Mouse (Mus musculus): Measurements from ENCODE around the gene Vps13d.

Vps13d gene

DNA sequence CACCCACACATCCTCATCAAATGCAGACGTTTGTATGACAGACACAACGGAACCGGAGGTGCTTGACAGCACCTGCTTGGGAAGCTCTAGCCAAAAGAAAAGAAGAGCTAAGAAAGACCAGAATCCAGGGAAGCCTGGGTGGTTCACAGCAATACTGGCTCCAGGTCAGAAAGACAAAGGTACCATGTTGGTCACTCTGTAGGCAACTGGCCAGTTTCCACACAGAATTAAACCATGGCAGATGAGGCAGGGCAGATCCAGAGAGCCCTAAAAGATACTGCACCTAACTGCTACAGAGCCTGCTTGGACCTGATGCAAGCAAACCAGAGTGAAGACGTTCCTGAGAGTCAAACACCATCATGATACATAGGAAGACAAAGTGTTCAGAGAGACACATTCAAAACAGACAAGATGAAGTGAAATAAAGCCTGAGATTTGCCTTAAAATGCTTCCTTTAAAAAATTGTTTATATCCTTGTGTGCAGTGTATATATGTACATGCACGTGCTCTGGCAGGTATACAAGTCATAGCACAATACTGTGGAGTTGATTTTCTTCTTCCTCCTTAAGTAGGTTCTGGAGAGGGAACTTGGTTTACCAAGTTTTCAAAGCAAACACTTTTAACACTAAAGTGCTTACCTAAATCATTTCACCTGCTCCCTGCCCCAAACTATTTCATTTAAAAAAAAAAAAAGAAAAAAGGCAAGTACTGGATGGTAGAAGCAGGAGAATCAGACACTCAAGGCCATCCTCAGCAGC is 44.3 kb downstream of the Vps13d start:
- no peak for DNase-seq (ENCODE audit: low read depth, low spot score)

GRCm38 (mm10) chr4:145147006-145147961 is 47.5 kb downstream of the Vps13d start:
- no peak for DNase-seq (ENCODE audit: low read depth, low spot score)

DNA sequence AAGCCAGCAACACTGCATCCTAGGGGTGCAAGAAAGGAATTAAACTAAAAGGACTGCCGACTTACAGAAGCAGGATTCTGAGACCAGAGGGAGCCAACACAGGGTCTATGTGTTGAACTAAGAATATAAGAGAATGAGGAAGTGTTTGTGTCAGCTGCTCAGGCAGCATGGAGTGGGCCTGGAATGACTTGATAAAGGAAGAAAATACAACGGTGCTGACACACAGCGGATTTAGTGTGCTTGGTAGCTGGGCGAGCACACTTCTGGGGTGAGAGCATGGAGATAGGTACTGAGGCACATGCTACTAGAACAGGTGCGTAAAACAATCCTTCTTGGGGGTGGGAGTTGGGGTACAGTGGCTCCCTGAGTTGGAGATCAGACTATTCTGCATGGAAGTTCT is 51.3 kb downstream of the Vps13d start:
- DNase-seq (ENCODE audit: low read depth, low spot score): no peak

- no peak for DNase-seq (ENCODE audit: low read depth, low spot score)
Observed at GRCm38 (mm10) chr4:145136705-145137104, 58.1 kb downstream of the Vps13d start.

GRCm38 (mm10) chr4:145135473-145135872 is 59.3 kb downstream of the Vps13d start:
- no peak for DNase-seq (ENCODE audit: low read depth, low spot score)

GRCm38 (mm10) chr4:145130772-145131171 is 64.0 kb downstream of the Vps13d start:
- no peak for DNase-seq (ENCODE audit: low read depth, low spot score)

GRCm38 (mm10) chr4:145129956-145130548 is 64.8 kb downstream of the Vps13d start:
- no peak for DNase-seq (ENCODE audit: low read depth, low spot score)

- no peak for DNase-seq (ENCODE audit: low read depth, low spot score)
Observed at GRCm38 (mm10) chr4:145125463-145126220, 69.2 kb downstream of the Vps13d start.

DNA sequence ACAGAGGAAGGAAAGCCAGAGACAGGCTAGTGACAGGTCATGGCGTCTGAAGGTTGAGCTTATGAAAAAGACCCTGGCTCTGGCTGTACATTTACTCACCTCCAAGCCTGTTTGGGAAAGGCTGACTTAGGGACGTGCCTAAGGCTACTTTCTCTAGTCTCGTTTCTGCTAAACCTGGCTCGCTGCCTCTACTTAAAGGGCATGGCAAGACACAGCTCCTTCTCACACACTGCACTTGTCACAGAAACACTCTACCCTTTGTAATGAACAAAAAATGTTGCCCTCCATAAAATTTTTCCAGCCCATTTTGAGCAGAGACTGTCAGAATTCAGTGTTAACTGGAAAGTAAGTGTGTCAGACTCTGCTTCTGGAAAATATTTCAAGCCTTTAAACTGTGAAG is 70.4 kb downstream of the Vps13d start:
- DNase-seq (ENCODE audit: low read depth, low spot score): no peak

DNA sequence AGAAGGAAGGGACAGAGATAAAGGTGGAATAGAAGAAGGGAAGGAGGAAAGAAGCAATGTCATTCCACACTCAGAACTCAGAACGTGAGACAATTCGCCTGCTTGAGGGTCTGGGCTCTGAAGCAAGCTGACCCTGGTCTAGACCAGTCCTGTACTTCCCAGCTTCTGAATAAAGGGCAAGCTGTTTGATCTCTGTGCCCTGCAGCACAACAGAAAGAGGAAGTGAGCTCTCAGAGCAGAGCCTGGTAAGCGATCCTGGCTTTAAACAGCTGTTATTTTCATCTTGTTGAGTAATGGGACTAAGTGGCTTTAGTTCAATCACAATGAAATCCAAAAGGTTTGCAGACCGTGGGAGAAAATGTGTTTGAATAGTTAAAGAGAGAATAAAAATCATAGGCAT is 83.2 kb downstream of the Vps13d start:
- DNase-seq (ENCODE audit: low read depth, low spot score): peak; percentile 81

- DNase-seq (ENCODE audit: low read depth, low spot score): no peak
Observed at GRCm38 (mm10) chr4:145110736-145111135, 84.1 kb downstream of the Vps13d start.

GRCm38 (mm10) chr4:145106796-145107195 is 88.0 kb downstream of the Vps13d start:
- no peak for DNase-seq (ENCODE audit: low read depth, low spot score)

DNA sequence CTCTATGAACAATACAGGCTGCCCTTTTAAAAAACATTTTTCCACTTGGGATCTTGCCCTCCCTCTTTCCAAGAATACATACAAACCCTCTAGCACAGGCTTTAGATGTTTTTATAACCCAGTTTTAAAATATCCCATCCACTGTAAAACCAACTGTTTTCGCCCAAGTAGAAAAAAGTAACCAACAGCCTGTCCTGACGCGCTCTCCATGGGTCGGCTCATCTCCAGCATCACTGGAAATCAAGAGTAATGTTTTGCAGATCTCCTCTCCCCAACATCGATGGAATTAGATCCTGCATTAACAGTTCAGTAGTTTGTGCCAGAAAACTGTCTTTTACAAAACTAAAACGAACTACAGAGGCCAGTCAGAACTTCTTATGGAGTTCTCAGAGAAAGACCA is 89.5 kb downstream of the Vps13d start:
- DNase-seq (ENCODE audit: low read depth, low spot score): no peak

GRCm38 (mm10) chr4:145104917-145105316 is 89.9 kb downstream of the Vps13d start:
- DNase-seq (ENCODE audit: low read depth, low spot score): no peak

GRCm38 (mm10) chr4:145103617-145104016 is 91.2 kb downstream of the Vps13d start:
- no peak for DNase-seq (ENCODE audit: low read depth, low spot score)

DNA sequence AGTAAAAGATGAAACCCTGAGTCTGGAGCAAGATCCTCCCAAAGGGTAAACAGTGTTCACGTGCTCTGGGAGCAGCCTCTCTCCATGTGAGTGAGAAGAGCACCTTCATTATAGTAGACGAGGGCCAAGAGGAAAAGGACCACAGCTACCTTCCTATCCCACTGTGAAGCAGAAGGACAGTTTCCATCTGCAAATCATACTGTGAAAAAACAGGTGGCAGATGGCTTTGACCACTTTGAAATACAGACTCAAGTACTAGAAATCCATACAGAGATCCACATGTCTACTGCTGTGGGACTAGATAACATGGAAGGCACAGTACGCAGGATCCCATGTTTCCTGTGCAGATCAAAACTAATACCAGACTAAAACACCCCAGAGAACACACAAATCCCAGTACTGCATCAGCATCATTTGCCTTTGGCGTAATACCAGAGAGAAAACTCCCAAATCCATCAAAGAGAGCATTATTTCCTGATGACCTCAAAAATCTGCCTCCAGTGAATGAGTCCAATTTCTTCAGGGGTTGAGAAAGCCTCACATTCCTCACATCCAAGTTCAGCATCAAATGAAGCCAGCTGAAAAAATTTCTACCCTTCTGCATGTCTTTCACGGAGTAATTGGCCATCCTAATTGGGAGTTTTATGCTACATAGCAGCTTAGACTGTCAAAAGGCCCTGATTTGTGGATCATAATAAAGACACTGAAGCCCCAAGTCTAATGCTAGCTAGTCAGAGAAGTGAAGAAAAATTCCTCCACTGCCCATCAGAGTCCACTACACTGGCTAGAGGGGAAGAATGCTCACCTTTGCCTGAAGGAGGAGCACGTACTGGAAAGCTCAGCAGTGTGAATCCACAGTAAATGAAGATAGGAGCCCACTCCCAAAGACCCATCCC is 92.7 kb downstream of the Vps13d start:
- DNase-seq (ENCODE audit: low read depth, low spot score): no peak

DNA sequence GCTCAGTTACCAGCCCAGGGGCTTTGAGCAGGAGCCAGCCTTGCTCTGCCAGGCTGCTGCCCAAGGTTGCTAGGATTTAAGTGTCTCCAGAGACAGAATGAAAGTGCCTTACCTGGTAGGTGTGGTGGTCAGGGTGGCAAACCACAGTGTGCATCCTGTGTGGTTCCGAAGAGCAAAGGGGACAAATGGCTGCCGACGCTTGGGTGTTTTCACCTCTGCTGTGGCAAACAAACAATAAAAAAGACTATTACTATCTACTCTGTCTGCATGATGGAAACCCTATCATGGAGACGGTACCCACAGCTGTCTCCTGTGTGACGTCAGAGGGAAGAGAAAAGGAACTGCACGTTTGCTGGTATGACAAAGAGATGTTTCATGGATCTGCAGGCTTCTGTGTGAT is 95.0 kb downstream of the Vps13d start:
- no peak for DNase-seq (ENCODE audit: low read depth, low spot score)

DNA sequence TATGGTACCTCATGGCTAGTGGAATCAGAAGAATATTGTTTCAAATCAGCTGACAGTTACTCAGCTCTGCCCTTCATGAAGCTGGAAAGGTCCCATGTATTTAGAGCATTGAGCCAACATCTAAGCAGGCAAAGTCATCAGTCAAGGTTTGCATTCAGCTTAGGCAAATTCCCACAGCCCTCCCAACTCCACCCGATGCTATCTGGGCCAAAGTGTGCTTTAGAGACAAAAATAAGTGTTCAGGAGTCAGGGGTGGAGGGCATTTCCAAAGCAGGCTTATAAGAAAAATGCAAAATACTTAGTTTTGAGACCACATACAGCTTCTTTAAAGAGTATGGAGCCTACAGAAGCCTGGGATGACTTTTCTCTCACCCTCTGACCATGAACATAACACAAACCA is 95.5 kb downstream of the Vps13d start:
- no peak for DNase-seq (ENCODE audit: low read depth, low spot score)

- no peak for DNase-seq (ENCODE audit: low read depth, low spot score)
Observed at GRCm38 (mm10) chr4:145097974-145098373, 96.8 kb downstream of the Vps13d start.

- DNase-seq (ENCODE audit: low read depth, low spot score): peak; percentile 5
Observed at GRCm38 (mm10) chr4:145096481-145097039, 98.2 kb downstream of the Vps13d start.

Data from A20 (cell line).